Mouse (Mus musculus): Measurements from ENCODE around the gene Thbd. TPM values are rescaled to one million over a fixed set of nuclear protein-coding genes. Genes with fewer than 3 reads are reported as not detected.

Thbd gene
- polyA plus RNA-seq, 1 experiment from 2014 or later = 47.0 TPM

DNA sequence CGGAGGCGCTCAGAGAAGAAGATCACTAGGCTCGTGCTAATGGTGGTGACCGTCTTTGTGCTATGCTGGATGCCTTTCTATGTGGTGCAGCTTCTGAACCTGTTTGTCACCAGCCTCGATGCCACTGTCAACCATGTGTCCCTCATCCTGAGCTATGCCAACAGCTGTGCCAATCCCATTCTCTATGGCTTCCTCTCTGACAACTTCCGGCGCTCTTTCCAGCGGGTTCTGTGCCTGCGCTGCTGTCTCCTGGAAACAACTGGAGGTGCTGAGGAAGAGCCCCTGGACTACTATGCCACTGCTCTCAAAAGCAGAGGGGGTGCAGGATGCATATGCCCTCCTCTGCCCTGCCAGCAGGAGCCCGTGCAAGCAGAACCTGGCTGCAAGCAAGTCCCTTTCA is 11.8 kb downstream of the Thbd start:
- 68% methylated on average over 10 of the region's 10 CpGs for WGBS
- Histone ChIP-seq H3K4me3 (replicated peaks) (peak overlapping the region; percentile 54; the same call in 1 of the 2 replicates), H3K27me3 (replicated peaks) (peaks cover 13% of the 10 kb centered on the region), H3K9ac (no peak overlapping the region), H3K9me3 (no peaks in the 10 kb centered on the region), H3K36me3 (no peaks in the 10 kb centered on the region), H3K4me2 (replicated peaks) (peak overlapping the region; percentile 97), H3K27ac (no peak overlapping the region), H3K4me1 (replicated peaks) (peaks cover 33% of the 10 kb centered on the region)
- ATAC-seq = no peak

DNA sequence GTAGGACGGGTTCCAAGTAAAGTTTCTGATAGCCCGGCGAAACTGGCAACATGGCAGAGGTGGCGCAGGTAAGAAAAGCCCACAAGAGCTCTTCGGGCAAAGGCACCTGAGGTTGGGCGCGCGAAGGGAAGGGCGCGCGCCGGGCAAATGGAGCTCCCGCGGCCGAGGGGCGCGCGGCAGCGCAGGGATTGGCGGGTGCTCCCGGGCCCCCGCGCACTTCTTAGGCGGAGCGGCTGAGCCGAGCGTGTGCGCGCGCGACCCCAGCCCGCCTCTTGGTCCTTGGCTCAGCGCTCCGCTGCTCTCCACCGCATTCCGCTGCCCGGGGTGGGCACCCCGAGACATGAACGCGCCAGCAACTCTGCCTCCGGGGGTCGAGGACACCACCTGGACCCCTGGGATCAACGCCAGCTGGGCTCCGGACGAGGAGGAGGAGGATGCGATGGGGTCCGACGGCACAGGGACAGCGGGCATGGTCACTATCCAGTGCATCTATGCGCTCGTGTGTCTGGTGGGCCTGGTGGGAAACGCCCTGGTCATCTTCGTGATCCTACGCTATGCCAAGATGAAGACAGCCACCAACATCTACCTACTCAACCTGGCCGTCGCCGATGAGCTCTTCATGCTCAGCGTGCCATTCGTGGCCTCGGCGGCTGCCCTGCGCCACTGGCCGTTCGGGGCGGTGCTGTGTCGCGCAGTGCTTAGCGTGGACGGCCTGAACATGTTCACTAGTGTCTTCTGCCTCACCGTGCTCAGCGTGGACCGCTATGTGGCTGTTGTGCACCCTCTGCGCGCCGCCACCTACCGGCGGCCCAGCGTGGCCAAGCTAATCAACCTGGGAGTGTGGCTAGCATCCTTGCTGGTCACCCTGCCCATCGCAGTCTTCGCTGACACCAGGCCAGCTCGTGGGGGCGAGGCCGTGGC is 12.6 kb downstream of the Thbd start, which contains the start of gene Sstr4:
Sstr4 (plus strand) TSS at position 214 of the 921 bp plus-strand sequence.
- H3K9me3 ChIP-seq = no peaks in the 10 kb centered on the region
- ATAC-seq = peak; percentile 65
- no peaks in the 10 kb centered on the region for H3K36me3 ChIP-seq
- 3% methylated on average over 83 of the region's 83 CpGs for WGBS
- H3K4me3 ChIP-seq (replicated peaks) = peak within 1 kb of the TSS; percentile 54
- H3K9ac ChIP-seq = peak within 1 kb of the TSS; percentile 52
- H3K27me3 ChIP-seq (replicated peaks) = peaks cover 13% of the 10 kb centered on the region
- peaks cover 33% of the 10 kb centered on the region for H3K4me1 ChIP-seq (replicated peaks)
- H3K27ac ChIP-seq = no peak within 1 kb of the TSS
- H3K4me2 ChIP-seq (replicated peaks) = peak within 1 kb of the TSS; percentile 97

DNA sequence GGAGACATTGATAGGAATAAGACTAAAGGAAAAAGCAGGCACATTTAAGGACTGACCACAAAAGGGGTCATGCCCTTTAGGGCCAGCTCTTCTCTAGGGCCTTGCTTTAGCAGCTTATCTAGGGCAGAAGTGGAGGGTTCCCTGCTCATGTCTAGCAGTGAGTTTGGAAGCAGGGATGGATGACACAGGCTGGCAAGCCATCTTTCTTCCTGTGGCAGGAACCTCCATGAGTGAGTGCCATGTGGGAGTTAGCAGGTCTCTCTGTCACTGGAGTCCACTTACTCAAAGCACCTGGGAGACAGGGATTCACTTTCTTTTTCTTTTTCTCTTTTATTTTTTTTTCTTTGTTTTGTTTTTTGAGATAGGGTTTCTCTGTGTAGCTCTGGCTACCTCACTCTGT is 14.1 kb downstream of the Thbd start:
- Histone ChIP-seq H3K36me3 (no peaks in the 10 kb centered on the region), H3K4me2 (replicated peaks) (no peak overlapping the region), H3K9me3 (no peaks in the 10 kb centered on the region), H3K4me1 (replicated peaks) (peaks cover 29% of the 10 kb centered on the region), H3K9ac (no peak overlapping the region), H3K27ac (no peak overlapping the region), H3K27me3 (replicated peaks) (peaks cover 13% of the 10 kb centered on the region), H3K4me3 (replicated peaks) (no peak overlapping the region)
- no peak for ATAC-seq

DNA sequence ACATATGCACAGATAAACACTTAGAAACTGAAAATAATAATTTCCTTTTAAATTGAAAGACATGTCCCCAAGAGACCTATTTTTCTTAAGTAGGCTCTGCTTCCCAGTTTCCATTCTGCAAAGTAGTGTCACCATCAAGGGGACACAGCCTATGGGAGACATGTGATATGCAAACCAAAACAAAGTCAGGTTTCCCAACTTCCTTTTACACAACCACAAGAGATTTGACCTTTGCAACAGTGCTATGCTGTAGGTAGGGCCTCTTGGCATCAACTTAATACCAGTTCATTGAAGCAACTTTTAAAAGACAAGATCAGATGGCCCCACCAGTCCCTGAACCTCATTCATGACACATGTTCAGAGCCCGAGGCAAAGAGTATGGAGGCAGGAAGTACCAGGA is 14.8 kb downstream of the Thbd start:
- peaks cover 13% of the 10 kb centered on the region for H3K27me3 ChIP-seq (replicated peaks)
- no peaks in the 10 kb centered on the region for H3K36me3 ChIP-seq
- peaks cover 26% of the 10 kb centered on the region for H3K4me1 ChIP-seq (replicated peaks)
- no peak overlapping the region for H3K27ac ChIP-seq
- ATAC-seq = no peak
- no peak overlapping the region for H3K4me3 ChIP-seq (replicated peaks)
- H3K9ac ChIP-seq = no peak overlapping the region
- no peaks in the 10 kb centered on the region for H3K9me3 ChIP-seq
- 62% methylated on average over 1 of the region's 1 CpGs for WGBS
- H3K4me2 ChIP-seq (replicated peaks) = no peak overlapping the region

DNA sequence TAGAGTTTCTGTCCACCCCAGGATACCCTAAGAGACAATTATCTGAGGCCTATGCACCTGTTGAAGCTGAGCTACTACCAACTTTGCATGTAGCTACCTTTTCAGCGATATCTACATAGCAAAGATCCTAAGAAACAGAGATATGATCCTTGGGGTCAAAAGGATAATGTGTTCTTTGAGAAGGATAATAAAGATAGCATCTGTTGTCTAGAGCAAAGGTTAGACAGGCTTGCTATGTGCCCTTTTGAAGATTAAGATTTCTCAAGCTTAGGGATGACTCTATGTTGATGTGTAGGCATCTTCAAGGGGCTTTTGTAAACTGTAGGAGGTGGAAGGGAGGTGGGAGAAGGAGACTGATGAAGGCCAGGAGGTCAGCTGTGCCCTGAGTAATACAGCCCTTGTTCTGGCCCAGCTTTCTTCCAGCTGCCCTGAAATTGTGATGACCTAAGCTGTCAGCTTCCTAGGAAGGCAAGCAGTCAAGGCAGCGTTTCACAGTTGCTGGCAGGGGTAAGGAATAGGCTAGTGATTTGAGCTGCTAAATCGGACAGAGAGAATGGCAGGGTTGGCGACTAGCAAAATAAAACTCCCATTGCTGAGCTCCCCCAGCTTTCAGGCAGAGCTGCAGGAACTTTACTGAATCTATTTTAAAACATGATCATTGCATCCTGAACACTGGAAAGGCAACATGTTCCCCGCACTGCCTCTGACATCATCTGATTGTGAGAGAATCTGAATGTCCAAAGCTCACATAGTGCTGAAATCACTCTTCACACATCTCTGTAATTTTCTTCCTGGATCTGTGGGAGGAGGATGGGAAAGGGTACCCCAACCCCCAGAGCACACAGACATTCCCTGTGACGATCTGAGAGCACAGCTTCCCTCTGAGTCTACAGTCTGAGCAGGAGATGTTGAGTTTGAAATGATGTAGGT is 20.1 kb downstream of the Thbd start:
- peak; percentile 65 for ATAC-seq
- no peaks in the 10 kb centered on the region for H3K27me3 ChIP-seq (replicated peaks)
- H3K4me2 ChIP-seq (replicated peaks) = no peak overlapping the region
- H3K27ac ChIP-seq = no peak overlapping the region
- no peaks in the 10 kb centered on the region for H3K4me1 ChIP-seq (replicated peaks)
- H3K9me3 ChIP-seq = no peaks in the 10 kb centered on the region
- no peak overlapping the region for H3K9ac ChIP-seq
- H3K4me3 ChIP-seq (replicated peaks) = no peak overlapping the region
- H3K36me3 ChIP-seq = no peaks in the 10 kb centered on the region
- 63% methylated on average over 6 of the region's 6 CpGs for WGBS

DNA sequence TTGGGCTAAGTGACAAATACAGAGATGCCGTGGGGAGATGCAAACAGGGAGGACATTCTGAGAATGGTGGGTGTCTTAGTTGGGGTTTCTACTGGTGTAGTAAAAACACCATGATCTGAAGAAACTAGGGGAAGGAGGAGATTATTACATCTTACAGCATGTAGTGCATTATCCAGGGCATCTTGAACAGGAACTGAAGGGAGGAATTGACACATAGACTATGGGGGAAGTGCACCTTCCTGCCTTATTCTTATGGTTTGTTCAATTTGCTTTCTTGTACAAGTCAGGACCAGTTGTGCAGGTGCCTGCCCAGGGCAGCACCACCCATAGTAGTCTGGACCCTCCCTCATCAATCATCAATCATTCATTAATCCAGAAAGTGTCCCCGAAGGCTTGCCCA is 21.1 kb downstream of the Thbd start:
- ATAC-seq = 0 out of 2 replicates have a peak, but pooled peaks have one; percentile 6
- no peaks in the 10 kb centered on the region for H3K4me1 ChIP-seq (replicated peaks)
- no peaks in the 10 kb centered on the region for H3K9me3 ChIP-seq
- WGBS = 82% methylated on average over 2 of the region's 2 CpGs
- H3K27me3 ChIP-seq (replicated peaks) = no peaks in the 10 kb centered on the region
- no peak overlapping the region for H3K9ac ChIP-seq
- H3K27ac ChIP-seq = no peak overlapping the region
- H3K36me3 ChIP-seq = no peaks in the 10 kb centered on the region
- no peak overlapping the region for H3K4me2 ChIP-seq (replicated peaks)
- H3K4me3 ChIP-seq (replicated peaks) = no peak overlapping the region

DNA sequence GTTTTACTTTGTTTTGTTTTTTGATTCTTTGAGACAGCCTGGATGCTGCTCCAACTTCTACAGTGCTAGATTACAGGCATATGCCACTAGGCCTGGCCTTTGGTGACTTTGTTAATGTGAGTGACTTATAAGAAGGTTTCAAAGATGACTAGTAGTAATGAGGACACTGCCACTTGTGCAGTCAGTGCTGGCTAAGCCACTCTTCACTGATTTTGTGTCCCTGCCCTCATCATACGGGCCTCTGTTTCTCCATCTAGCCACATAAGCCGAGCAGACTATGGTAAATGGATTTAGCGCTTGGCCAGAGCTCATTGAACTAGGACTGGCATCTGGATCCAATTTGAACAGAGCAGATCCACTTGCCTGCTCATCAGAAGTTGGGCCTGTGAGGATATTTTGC is 21.5 kb downstream of the Thbd start:
- Histone ChIP-seq H3K36me3 (no peaks in the 10 kb centered on the region), H3K4me3 (replicated peaks) (no peak overlapping the region), H3K9ac (no peak overlapping the region), H3K4me2 (replicated peaks) (no peak overlapping the region), H3K9me3 (no peaks in the 10 kb centered on the region), H3K27ac (no peak overlapping the region), H3K27me3 (replicated peaks) (no peaks in the 10 kb centered on the region), H3K4me1 (replicated peaks) (no peaks in the 10 kb centered on the region)
- no peak for ATAC-seq
- 91% methylated on average over 3 of the region's 3 CpGs for WGBS

DNA sequence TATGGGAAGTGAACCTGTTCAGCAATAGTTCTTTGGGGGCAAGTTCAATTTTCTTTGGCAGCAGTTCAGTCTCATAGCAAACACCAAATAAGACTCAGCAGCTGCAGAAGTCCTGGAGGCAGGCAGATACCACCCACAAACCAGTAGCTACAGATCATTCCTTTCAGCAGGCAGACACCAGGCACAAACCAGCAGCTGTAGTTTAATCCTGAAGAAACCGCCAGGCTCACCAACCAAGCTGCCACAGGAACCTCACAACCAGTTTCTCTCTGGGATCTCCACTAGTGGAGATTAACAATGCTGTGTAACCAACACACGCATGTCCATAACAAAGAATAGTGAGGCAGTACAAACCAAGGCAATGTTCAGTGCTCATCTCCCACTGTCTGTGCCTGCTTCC is 26.9 kb downstream of the Thbd start:
- ATAC-seq = no peak
- H3K27ac ChIP-seq = no peak overlapping the region
- H3K4me1 ChIP-seq (replicated peaks) = no peaks in the 10 kb centered on the region
- H3K36me3 ChIP-seq = no peaks in the 10 kb centered on the region
- H3K9ac ChIP-seq = no peak overlapping the region
- H3K9me3 ChIP-seq = no peaks in the 10 kb centered on the region
- H3K4me2 ChIP-seq (replicated peaks) = no peak overlapping the region
- 86% methylated on average over 2 of the region's 2 CpGs for WGBS
- H3K27me3 ChIP-seq (replicated peaks) = no peaks in the 10 kb centered on the region
- H3K4me3 ChIP-seq (replicated peaks) = no peak overlapping the region

DNA sequence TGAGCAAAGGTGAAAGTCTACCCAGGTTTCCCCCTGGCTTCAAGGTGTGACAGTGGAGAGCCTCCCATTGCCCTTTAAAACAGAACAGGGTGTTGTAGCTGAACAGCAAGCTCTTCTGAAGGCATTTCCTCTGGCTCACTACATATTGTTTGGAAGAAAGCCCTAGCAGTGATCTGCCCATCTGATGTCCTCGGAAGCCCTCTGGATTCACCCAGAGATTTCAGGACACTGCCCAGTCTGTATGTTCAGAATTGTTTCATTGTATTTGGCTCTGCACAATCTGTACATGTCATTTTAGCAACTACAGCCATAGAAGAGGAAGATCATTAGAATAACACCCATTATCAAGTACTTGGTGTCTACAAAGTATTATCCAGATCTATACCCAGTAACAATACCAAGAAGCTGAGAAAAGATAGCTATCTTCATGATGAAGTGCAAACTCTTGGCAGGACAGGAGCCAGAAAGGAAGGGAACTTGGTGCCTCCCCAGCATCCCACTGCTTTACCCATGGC is 28.0 kb downstream of the Thbd start:
- WGBS = 78% methylated on average over 1 of the region's 1 CpGs
- H3K4me1 ChIP-seq (replicated peaks) = no peaks in the 10 kb centered on the region

DNA sequence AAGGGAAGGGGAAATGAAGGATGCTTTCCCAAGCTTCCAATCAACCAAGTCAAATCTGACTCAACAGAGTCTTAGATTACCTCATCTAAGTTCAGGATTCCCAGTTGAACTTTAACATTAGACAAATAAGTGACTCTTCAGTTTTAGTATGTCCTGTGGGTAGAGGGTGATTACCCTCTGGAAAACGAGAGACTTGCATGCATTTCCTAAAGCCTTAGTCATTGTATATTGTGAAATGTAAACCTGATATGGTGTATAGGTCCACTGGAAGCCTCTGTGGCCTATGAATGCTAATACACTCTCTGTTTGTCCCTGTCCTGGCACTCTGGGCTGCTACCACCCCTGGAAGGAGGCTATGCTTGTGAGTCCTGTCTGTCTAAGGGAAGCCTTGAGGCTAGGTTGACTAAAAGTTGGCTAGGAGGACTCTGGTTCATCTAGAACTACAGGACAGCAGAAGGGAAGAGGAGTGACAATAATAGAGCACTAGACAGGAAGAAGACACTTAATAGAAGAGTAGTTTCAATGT is 29.1 kb downstream of the Thbd start:
- Histone ChIP-seq H3K4me2 (replicated peaks) (no peak overlapping the region), H3K4me3 (replicated peaks) (no peak overlapping the region), H3K27ac (no peak overlapping the region), H3K4me1 (replicated peaks) (no peaks in the 10 kb centered on the region), H3K9me3 (no peaks in the 10 kb centered on the region), H3K36me3 (no peaks in the 10 kb centered on the region), H3K9ac (no peak overlapping the region), H3K27me3 (replicated peaks) (no peaks in the 10 kb centered on the region)
- no peak for ATAC-seq
- WGBS = 60% methylated on average over 1 of the region's 1 CpGs

More for the DNA sequence above, 28.0 kb downstream of the Thbd start:
- Histone ChIP-seq H3K36me3 (no peaks in the 10 kb centered on the region), H3K4me2 (replicated peaks) (no peak overlapping the region), H3K27me3 (replicated peaks) (no peaks in the 10 kb centered on the region), H3K9me3 (no peaks in the 10 kb centered on the region), H3K9ac (no peak overlapping the region), H3K4me3 (replicated peaks) (no peak overlapping the region), H3K27ac (no peak overlapping the region)
- no peak for ATAC-seq

DNA sequence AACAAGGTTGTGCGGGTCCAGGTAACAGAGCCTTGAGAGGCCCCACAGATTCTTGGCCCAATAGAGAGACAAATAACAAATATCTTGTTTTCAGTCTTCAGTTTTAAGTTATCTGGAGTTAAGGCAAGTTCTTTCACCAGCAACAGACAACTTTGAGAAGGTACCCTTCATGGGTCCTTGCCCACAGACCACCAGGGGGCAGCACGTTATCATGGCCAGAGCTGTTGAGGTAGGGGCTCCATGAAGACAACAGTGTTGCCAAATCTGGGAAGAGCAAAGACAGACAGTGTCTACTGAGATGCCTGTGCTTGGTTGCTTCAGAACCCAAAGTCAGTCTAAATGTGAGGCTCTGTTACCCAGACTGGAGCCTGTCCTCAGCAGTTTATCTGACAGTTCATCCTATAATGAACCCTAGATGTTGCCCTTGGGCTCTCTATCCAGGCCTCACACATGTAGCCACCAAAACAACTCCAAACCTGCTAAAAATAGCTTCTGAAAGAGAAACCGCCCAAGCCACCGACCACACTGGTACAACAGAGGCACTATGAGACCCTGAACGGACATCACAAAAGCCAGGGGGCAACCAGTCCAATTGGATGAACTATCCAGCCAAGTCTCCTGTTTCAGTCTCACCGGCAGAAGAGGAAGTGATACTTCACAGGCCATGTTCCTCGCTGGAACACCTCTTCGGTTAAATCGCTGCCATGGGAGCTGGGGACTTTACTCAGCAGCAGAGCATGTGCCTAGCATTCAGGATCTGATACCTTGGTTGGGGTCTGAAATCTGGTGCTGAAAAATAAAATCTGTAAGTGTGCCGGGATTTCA is 32.5 kb downstream of the Thbd start:
- Histone ChIP-seq H3K9ac (no peak overlapping the region), H3K4me1 (replicated peaks) (no peaks in the 10 kb centered on the region), H3K9me3 (no peaks in the 10 kb centered on the region), H3K4me3 (replicated peaks) (no peak overlapping the region), H3K36me3 (no peaks in the 10 kb centered on the region), H3K27ac (no peak overlapping the region), H3K27me3 (replicated peaks) (no peaks in the 10 kb centered on the region), H3K4me2 (replicated peaks) (no peak overlapping the region)
- 73% methylated on average over 10 of the region's 10 CpGs for WGBS
- ATAC-seq = 0 out of 2 replicates have a peak, but pooled peaks have one; percentile 28

Data from intestine, embryonic 15.5 days (tissue).